Mouse (Mus musculus) CD8-positive naive resting alpha-beta T cell, adult 57 days (primary cell): ENCODE results near the gene Pik3cg. TPM values are rescaled to one million over a fixed set of nuclear protein-coding genes. Genes with fewer than 3 reads are reported as not detected.

Experiments used
- total RNA-seq: library from RNA; stranded (reverse); gene quantifications from one replicate; pipeline ENCODE4 v1.2.4, GENCODE M21; 2023

Pik3cg gene
- total RNA-seq = 34.5 TPM

GRCm38 (mm10) chr12:32207948-32208891 is at the start of gene Pik3cg:
Pik3cg (minus strand) TSS chr12:32208659.

Other genes with a start within 250 kb of the Pik3cg start
- gene Prkar2b, start 147.4 kb downstream of the Pik3cg start, total RNA-seq = 2.6 TPM
- gene Ccdc71l, start 170.0 kb upstream of the Pik3cg start, total RNA-seq = 11.1 TPM